Mouse (Mus musculus) ES-E14 (cell line): Measurements from ENCODE around the gene Steap4.

Experiments used
- CHD2 ChIP-seq: IDR thresholded peaks from 2 replicates; pipeline ENCODE4 v1.6.1; 2014; ENCODE audit warnings: mild to moderate bottlenecking, low read depth, low read length, inconsistent platforms
- MAFK ChIP-seq: IDR thresholded peaks from 2 replicates; pipeline ENCODE4 v1.6.1; 2014; ENCODE audit warnings: mild to moderate bottlenecking, low read depth, low read length, inconsistent platforms; ENCODE audit not compliant: insufficient read depth
- ZC3H11A ChIP-seq: IDR thresholded peaks from 2 replicates; pipeline ENCODE4 v1.6.1; 2012; ENCODE audit warnings: low read depth, mild to moderate bottlenecking, inconsistent platforms, low read length, borderline replicate concordance

DNA sequence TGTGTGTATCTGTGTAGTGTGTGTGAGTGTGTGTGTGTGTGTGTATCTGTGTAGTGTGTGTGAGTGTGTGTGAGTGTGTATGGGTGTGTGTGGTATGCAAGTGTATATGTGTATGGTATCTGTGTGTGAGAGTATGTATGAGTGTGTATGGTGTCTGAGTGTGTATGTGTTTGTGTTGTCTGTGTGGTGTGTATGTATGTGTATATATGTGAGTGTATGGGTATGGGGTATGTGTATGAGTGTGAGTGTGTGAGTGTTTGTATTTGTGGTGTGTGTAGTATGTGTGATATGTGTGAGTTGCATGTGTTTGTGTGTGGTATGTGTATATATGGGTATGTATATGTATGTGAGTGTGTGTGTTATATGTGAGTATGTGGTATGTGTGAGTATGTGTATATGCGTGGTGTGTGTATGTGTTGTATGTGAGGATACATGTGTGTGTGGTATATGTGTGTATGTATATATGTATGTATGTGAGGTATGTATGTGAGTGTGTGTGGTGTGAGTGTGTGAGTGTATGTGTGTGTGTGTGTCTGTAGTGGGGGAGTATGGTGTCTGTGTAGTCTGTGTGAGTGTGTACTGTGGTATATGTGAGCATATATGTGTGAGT is 35.1 kb downstream of the Steap4 start:
- TF ChIP-seq MAFK (no peak), ZC3H11A (no peak), CHD2 (no peak)
